Mouse (Mus musculus) ES-CJ7 (cell line): ENCODE measurements around the gene Gk5.
A peak's percentile ranks its signal among the peaks of the same experiment; 100 is the strongest.
"Not testable (repeated sequence)": the region's sequence is repeated elsewhere in the genome, so short reads cannot be mapped to it uniquely, and the experiment has no call there.

Experiments used
- DNase-seq: peaks from one replicate; pipeline ENCODE4 v3.0.0; 2011; ENCODE audit warnings: low read depth, low spot score

Gene Gk5

GRCm38 (mm10) chr9:96118861-96119772, at the start of gene Gk5:
Gk5 (plus strand) TSS chr9:96119362.
- DNase-seq: peak; percentile 96

GRCm38 (mm10) chr9:96078752-96079315, 40.3 kb upstream of the Gk5 start:
- DNase-seq: no peak

- no peak for DNase-seq
Observed at GRCm38 (mm10) chr9:96085293-96085692, 33.9 kb upstream of the Gk5 start.

- no peak for DNase-seq
Observed at GRCm38 (mm10) chr9:96087671-96088070, 31.5 kb upstream of the Gk5 start.

- peak; percentile 63 for DNase-seq
Observed at GRCm38 (mm10) chr9:96088456-96088855, 30.7 kb upstream of the Gk5 start.

GRCm38 (mm10) chr9:96092637-96093036, 26.5 kb upstream of the Gk5 start:
- not testable (repeated sequence) for DNase-seq

- no peak for DNase-seq
Observed at GRCm38 (mm10) chr9:96093221-96093620, 25.9 kb upstream of the Gk5 start.

- no peak for DNase-seq
Observed at GRCm38 (mm10) chr9:96094341-96094740, 24.8 kb upstream of the Gk5 start.

GRCm38 (mm10) chr9:96095192-96095591, 24.0 kb upstream of the Gk5 start:
- no peak for DNase-seq

- DNase-seq: peak; percentile 20
Observed at GRCm38 (mm10) chr9:96102846-96103245, 16.3 kb upstream of the Gk5 start.

- no peak for DNase-seq
Observed at GRCm38 (mm10) chr9:96112879-96113361, 6.2 kb upstream of the Gk5 start.

- no peak for DNase-seq
Observed at GRCm38 (mm10) chr9:96116801-96117200, 2.4 kb upstream of the Gk5 start.

- no peak for DNase-seq
Observed at GRCm38 (mm10) chr9:96118216-96118615, 946 bp upstream of the Gk5 start.

GRCm38 (mm10) chr9:96127972-96128371, 8.8 kb downstream of the Gk5 start:
- peak; percentile 66 for DNase-seq

GRCm38 (mm10) chr9:96132956-96133603, 13.9 kb downstream of the Gk5 start:
- no peak for DNase-seq

- no peak for DNase-seq
Observed at GRCm38 (mm10) chr9:96134470-96134869, 15.3 kb downstream of the Gk5 start.

GRCm38 (mm10) chr9:96134916-96135315, 15.8 kb downstream of the Gk5 start:
- no peak for DNase-seq

- DNase-seq: no peak
Observed at GRCm38 (mm10) chr9:96135461-96135860, 16.3 kb downstream of the Gk5 start.

GRCm38 (mm10) chr9:96138958-96139357, 19.8 kb downstream of the Gk5 start:
- DNase-seq: peak; percentile 53

- DNase-seq: peak; percentile 97
Observed at GRCm38 (mm10) chr9:96139876-96140275, 20.7 kb downstream of the Gk5 start.

- DNase-seq: no peak
Observed at GRCm38 (mm10) chr9:96140931-96141330, 21.8 kb downstream of the Gk5 start.

- DNase-seq: no peak
Observed at GRCm38 (mm10) chr9:96142499-96142898, 23.3 kb downstream of the Gk5 start.
